ENCODE assay signal across 8 mouse cellular contexts in genomic region chr13:46872194-46872593, GRCm38 (mm10). TPM values are rescaled to one million over a fixed set of nuclear protein-coding genes. Genes with fewer than 3 reads are reported as not detected.
DNase-seq lines count a peak whose midpoint lies in the region; ATAC-seq and TF ChIP-seq lines count a peak whose summit lies in the region.

No protein-coding gene starts in this region.

- H3K27ac ChIP-seq in kidney, embryonic 15.5 days, result no peak overlapping the region
- no peak overlapping the region for H3K27ac ChIP-seq in forebrain, postnatal 0 days (ENCODE audit: low read depth, low read length)
- no peak overlapping the region for H3K27ac ChIP-seq in midbrain, postnatal 0 days (ENCODE audit: low read depth, low read length)

- peaks cover 7% of the 10 kb centered on the region; the same call in 1 of the 2 replicates for H3K4me1 ChIP-seq in kidney, embryonic 15.5 days
- no peaks in the 10 kb centered on the region for H3K4me1 ChIP-seq in forebrain, postnatal 0 days (ENCODE audit: insufficient read depth)
- H3K4me1 ChIP-seq in midbrain, postnatal 0 days (ENCODE audit: insufficient read depth, low read length), result no peaks in the 10 kb centered on the region

- no peak for ATAC-seq in kidney, embryonic 15.5 days (replicated peaks; ENCODE audit: low FRiP score)
- ATAC-seq in forebrain, postnatal 0 days, result peak; percentile 86
- peak; percentile 41; the same call in 1 of the 2 replicates for ATAC-seq in midbrain, postnatal 0 days (ENCODE audit: low FRiP score)

- no peak overlapping the region for H3K4me3 ChIP-seq in kidney, embryonic 15.5 days (replicated peaks)
- H3K4me3 ChIP-seq in forebrain, postnatal 0 days (ENCODE audit: low read depth, low read length), result no peak overlapping the region
- no peak overlapping the region for H3K4me3 ChIP-seq in midbrain, postnatal 0 days (ENCODE audit: low read depth, low read length)

- H3K4me2 ChIP-seq in kidney, embryonic 15.5 days, result no peak overlapping the region
- no peak overlapping the region for H3K4me2 ChIP-seq in forebrain, postnatal 0 days (ENCODE audit: low read depth)
- H3K4me2 ChIP-seq in midbrain, postnatal 0 days (ENCODE audit: low read depth, low read length, poor library complexity, severe bottlenecking), result no peak overlapping the region

- no peaks in the 10 kb centered on the region for H3K9me3 ChIP-seq in kidney, embryonic 15.5 days (replicated peaks)
- H3K9me3 ChIP-seq in forebrain, postnatal 0 days (ENCODE audit: low read length), result no peaks in the 10 kb centered on the region
- no peaks in the 10 kb centered on the region for H3K9me3 ChIP-seq in midbrain, postnatal 0 days (ENCODE audit: low read length)

- H3K36me3 ChIP-seq in kidney, embryonic 15.5 days, result no peaks in the 10 kb centered on the region
- no peaks in the 10 kb centered on the region for H3K36me3 ChIP-seq in forebrain, postnatal 0 days (ENCODE audit: insufficient read depth)
- H3K36me3 ChIP-seq in midbrain, postnatal 0 days (ENCODE audit: insufficient read depth, low read length), result no peaks in the 10 kb centered on the region

- WGBS in kidney, embryonic 15.5 days, result 47% methylated on average over 6 of the region's 6 CpGs
- 43% methylated on average over 6 of the region's 6 CpGs for WGBS in forebrain, postnatal 0 days
- 48% methylated on average over 6 of the region's 6 CpGs for WGBS in midbrain, postnatal 0 days

- DNase-seq in kidney, adult 18-20 months, result peak; percentile 11
- peak; percentile 30 for DNase-seq in forebrain, postnatal 0 days
- peak; percentile 52 for DNase-seq in kidney, adult 9 months
- DNase-seq in midbrain, postnatal 0 days (ENCODE audit: low spot score), result peak; percentile 62
- no peak for DNase-seq in testis, postnatal 14 days (ENCODE audit: low spot score)
- DNase-seq in thymus, postnatal 0 days (ENCODE audit: low spot score), result no peak
- DNase-seq in left cerebral cortex, adult 8-10 months (ENCODE audit: low spot score in 2 of 2), result no peak

- peak; percentile 31; the same call in 1 of the 2 replicates for TF ChIP-seq CTCF in forebrain, postnatal 0 days (IDR thresholded peaks at IDR 0.05; ENCODE audit: low read depth)
- TF ChIP-seq CTCF in midbrain, postnatal 0 days (IDR thresholded peaks at IDR 0.05), result peak; percentile 59

- no peak overlapping the region for H3K9ac ChIP-seq in kidney, embryonic 15.5 days
- H3K9ac ChIP-seq in forebrain, postnatal 0 days, result no peak overlapping the region
- no peak overlapping the region for H3K9ac ChIP-seq in midbrain, postnatal 0 days (replicated peaks; ENCODE audit: low read length, poor library complexity, severe bottlenecking)

- no peaks in the 10 kb centered on the region for H3K27me3 ChIP-seq in kidney, embryonic 15.5 days
- no peaks in the 10 kb centered on the region for H3K27me3 ChIP-seq in forebrain, postnatal 0 days (ENCODE audit: insufficient read depth, low read length)
- no peaks in the 10 kb centered on the region for H3K27me3 ChIP-seq in midbrain, postnatal 0 days (ENCODE audit: insufficient read depth, low read length)

RNA-seq across cellular contexts. Expression of gene Kif13a, which starts 57.5 kb away (rescaled TPM):
- 14.3 and 15.4 TPM in 2 replicates for polyA plus RNA-seq in kidney, embryonic 15.5 days (2015; fragmentation: Nextera tagmentation; extraction: Ambion mirVana)
- total RNA-seq in forebrain, postnatal 0 days (2014; rRNA removed), result 17.8 and 19.7 TPM in 2 replicates
- 6.7 and 9.2 TPM in 2 replicates for polyA plus RNA-seq in forebrain, postnatal 0 days (2015; fragmentation: Nextera tagmentation; extraction: Ambion mirVana)
- total RNA-seq in midbrain, postnatal 0 days (2014; rRNA removed), result 31.4 and 31.7 TPM in 2 replicates
- 10.1 TPM in 2 replicates for polyA plus RNA-seq in midbrain, postnatal 0 days (2015; fragmentation: Nextera tagmentation; extraction: Ambion mirVana)
- 5.5 and 6.3 TPM in 2 replicates for polyA plus RNA-seq in thymus, postnatal 0 days (2015; fragmentation: Nextera tagmentation; extraction: Ambion mirVana)
- total RNA-seq in left cerebral cortex, adult 8-10 months (2022), result 10 to 100 TPM; 25.6 to 27.6 (median 26.7) TPM

Comparison
In these comparisons a context has a peak if more than half of its experiments do, and no peak if none do; other contexts are left out.
1. DNase-seq: peak in kidney, adult 18-20 months (single experiment), forebrain, postnatal 0 days (single experiment), kidney, adult 9 months (single experiment) and midbrain, postnatal 0 days (single experiment); none in testis, postnatal 14 days (single experiment), thymus, postnatal 0 days (single experiment) and left cerebral cortex, adult 8-10 months (0 of 2).